Mouse (Mus musculus): ENCODE data around the gene Snf8.

Snf8 gene

DNA sequence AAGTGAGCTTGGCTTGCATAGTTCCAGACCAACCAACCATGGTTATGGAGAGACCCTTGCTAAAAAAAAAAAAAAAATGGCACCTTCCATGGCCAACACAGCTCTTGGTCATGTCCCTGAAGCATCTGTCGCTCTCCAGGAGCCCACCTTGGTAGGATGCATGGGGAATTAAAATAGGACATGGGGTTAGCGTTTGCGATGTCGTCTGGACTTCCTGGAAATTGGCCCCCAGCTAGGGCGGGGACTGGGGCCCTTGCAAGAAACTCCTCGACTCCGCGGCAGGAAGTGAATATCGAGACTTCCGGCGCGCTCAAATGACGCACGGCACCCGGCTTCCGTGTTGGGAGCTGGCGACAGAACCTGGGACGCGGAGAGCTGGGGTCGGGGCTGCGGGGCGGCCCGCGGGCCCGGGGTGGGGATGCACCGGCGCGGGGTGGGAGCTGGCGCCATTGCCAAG lies at the start of gene Snf8:
TSS of gene Snf8 (plus strand) at position 290 of the 457 bp plus-strand sequence.
- in situ Hi-C loops (cut with MboI, MseI) = no loop called here

- in situ Hi-C loops (cut with MboI, MseI) = loop anchor here (25.0 kb wide), 1 partner anchor 249 kb away; no protein-coding TSS in a partner anchor
These were observed 46.7 kb upstream of the Snf8 start for GRCm38 (mm10) chr11:95987854-95988447.

- in situ Hi-C loops (cut with MboI, MseI) = loop anchor here (25.0 kb wide), 1 partner anchor 249 kb away; no protein-coding TSS in a partner anchor
These were observed 46.2 kb upstream of the Snf8 start for GRCm38 (mm10) chr11:95988533-95988932.

DNA sequence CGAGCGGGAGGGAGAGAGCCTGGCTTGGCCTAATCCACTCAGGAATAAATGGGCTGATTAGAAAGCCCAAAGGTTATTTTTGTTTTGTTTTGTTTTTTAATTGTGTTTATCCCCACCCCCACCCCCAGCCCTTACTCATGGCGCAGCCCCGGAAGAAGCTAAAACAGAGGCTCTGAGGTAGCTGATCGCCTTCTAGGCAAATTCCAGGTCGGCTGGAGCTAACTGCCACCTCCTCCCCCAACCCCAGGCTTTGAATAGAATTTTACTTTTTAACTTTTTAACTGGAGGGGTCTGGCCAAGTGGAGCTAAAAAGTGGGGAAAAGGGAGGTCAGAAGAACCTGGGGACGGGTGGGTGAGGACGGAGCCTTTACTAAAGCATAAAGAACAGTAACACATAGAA lies 44.8 kb upstream of the Snf8 start:
- in situ Hi-C loops (cut with MboI, MseI) = loop anchor here (25.0 kb wide), 1 partner anchor 247 kb away; no protein-coding TSS in a partner anchor

DNA sequence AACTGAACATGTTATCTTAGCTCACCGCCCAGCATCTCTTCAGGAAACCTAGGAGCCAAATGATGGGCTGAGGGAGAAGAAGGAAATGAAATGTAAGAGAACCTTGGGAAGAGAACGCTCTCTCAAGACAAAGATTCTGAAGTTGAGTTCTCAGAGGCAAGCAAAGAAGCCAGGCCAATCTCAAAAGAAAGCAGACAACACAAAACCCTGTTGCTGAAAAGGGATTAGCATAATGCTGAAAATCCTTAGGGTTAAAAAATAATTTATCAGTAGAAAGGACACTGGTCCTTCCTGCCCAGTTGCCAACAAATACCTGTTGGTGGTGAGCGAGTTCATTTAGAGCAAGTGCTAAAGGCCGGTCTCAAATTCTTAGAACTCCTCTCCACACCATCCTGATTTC lies 44.3 kb upstream of the Snf8 start:
- in situ Hi-C loops (cut with MboI, MseI) = loop anchor here (25.0 kb wide), 1 partner anchor 247 kb away; no protein-coding TSS in a partner anchor

- in situ Hi-C loops (cut with MboI, MseI) = loop anchor here (25.0 kb wide), 1 partner anchor 246 kb away; no protein-coding TSS in a partner anchor
These were observed 43.6 kb upstream of the Snf8 start for GRCm38 (mm10) chr11:95990886-95991708.

- in situ Hi-C loops (cut with MboI, MseI) = loop anchor here (25.0 kb wide), 1 partner anchor 243 kb away; no protein-coding TSS in a partner anchor
These were observed 40.5 kb upstream of the Snf8 start for GRCm38 (mm10) chr11:95994151-95994550.

GRCm38 (mm10) chr11:96003100-96003900 lies 31.4 kb upstream of the Snf8 start:
- in situ Hi-C loops (cut with MboI, MseI) = loop anchor here (10.0 kb wide), 1 partner anchor 1232 kb away; no protein-coding TSS in a partner anchor

GRCm38 (mm10) chr11:96003969-96004792 lies 30.5 kb upstream of the Snf8 start:
- in situ Hi-C loops (cut with MboI, MseI) = loop anchor here (10.0 kb wide), 1 partner anchor 1231 kb away; no protein-coding TSS in a partner anchor

- in situ Hi-C loops (cut with MboI, MseI) = loop anchor here (10.0 kb wide), 1 partner anchor 1230 kb away; no protein-coding TSS in a partner anchor
These were observed 29.8 kb upstream of the Snf8 start for GRCm38 (mm10) chr11:96004793-96005402.

DNA sequence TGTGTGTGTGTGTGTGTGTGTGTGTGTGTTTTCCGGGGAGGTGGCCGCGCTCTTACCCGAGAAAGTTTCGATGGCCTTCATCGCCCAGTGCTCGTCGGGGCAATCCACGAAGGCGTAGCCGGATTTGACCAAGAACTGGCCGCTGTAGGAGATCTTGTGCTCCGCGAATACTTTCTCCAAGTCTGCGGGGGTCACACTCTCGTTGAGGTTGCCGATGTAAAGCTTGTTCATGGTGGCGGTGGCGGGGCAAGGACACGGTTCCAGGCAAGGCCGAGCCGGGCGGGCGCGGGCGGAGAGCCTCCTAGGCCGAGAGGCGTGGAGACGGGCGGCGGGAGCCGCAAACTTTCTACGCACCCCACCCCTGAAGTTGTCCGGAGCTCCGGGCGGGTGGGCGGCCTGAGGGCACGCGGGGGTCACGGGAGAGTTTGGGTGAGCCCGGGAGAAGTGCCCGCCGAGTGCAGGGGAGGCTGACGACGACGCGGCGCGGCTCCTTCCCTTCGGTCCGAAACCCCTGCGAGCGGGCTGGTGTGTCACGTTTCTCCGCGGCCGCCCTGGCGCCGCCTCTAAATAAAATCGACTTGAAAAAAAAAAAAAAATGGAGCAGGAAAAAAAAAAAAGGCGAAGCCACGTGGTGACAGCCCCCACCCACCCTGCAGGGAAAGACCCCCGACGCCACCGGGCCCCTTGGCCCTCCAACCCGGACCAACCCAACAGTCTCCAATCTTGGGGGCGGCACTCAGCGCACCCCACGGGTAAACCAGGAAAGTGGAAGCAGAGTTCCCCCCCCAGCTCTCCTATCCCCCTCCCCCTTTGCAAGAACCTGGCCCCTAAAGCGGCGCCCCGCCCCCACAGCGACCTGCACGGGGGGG lies 29.0 kb upstream of the Snf8 start, which contains the start of gene Igf2bp1:
TSS of gene Igf2bp1 (minus strand) at position 538 of the 869 bp plus-strand sequence.
- in situ Hi-C loops (cut with MboI, MseI) = loop anchor here (10.0 kb wide), 1 partner anchor 1229 kb away; no protein-coding TSS in a partner anchor

DNA sequence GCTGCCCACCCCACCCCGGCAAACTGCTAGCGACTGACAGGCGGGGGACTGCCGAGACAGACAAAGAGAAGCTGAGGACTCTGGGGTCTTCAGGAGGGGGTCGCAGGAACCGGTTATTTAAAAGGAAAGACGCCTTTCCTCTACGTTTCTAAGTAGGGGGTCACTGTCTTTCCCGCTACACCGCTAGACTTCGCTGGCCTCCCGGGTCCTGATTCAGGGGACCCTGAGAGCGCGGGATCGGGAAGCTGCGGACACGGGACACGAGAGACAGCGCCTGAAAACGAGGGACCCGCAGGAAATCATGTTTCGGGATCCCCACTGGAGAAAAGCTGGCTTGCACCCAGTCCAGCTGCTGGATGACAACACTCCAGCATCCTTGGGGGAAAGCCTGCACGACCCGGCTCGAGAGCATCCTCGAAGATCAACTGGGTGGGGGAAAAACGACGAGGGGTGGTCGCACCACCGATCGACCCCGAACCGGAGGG lies 28.3 kb upstream of the Snf8 start:
- in situ Hi-C loops (cut with MboI, MseI) = loop anchor here (10.0 kb wide), 1 partner anchor 1228 kb away; no protein-coding TSS in a partner anchor

DNA sequence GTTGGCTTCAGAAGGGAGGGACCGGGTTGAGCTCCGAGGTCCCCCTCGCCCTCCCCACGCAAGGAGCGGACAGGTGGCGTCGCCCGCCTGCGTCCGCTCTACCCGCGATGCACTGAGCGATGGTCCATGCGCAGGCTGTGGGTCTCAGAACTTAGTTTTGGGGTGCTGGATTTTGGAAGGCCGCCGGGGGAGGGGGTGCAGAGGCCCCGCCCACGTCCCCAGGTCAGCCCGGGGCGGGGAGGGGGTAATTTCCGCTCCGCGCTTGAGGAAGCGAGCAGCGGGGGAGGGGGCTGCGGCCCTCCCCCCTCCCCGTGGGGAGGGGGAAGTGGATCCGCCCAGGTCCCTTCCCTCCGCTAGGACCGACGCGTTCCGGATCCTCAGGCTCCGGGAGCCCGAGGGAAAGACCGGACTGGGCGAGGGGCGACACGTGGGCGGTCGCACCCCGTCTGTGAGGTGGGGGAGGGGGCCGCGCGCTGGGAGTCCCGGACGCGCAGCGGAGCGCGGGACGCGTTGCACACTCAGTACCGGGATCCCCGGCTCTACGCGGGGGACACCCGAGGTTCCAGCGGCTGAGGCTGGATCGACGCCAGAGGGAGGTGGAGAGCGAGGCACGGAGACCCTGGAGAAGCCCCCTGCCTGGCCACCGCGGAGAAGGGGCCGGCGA lies 27.7 kb upstream of the Snf8 start:
- in situ Hi-C loops (cut with MboI, MseI) = loop anchor here (10.0 kb wide), 1 partner anchor 1228 kb away; no protein-coding TSS in a partner anchor

DNA sequence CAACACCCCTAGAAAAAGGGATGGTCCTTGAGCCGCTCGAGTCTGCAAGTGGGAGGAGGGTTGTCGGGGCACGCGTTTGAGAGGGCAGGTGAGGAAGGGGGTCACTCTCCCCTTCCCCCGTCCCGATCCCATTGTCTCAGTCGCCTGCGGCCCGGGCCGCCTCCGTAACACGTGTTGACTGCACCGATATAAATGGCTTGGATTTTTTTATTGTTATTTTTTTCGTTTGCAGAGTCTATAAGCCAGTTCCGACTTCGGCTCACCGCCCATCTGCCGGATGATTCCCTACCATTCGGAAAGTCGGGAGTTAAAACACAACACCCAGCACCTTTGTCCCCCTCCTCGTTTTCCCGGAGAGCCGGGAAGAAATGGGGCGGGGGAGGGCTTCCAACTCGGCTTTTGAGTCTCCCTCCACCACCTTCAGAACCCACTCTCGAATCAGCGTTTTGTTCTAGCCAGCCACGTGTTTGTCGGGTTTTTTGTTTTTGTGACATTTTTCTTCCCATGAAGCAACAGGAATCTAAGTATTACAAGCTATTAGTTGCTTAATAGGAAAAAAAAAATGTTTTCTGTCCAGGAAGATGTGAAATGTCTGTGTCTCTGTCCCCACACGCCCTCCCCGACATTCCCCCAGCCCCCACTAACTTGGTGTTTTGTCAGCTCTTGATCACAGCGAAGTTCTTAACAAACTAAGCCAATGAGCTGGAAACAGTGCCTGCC lies 27.0 kb upstream of the Snf8 start:
- in situ Hi-C loops (cut with MboI, MseI) = loop anchor here (10.0 kb wide), 1 partner anchor 1227 kb away; no protein-coding TSS in a partner anchor

GRCm38 (mm10) chr11:96008827-96009226 lies 25.9 kb upstream of the Snf8 start:
- in situ Hi-C loops (cut with MboI, MseI) = loop anchor here (10.0 kb wide), 1 partner anchor 1226 kb away; no protein-coding TSS in a partner anchor

DNA sequence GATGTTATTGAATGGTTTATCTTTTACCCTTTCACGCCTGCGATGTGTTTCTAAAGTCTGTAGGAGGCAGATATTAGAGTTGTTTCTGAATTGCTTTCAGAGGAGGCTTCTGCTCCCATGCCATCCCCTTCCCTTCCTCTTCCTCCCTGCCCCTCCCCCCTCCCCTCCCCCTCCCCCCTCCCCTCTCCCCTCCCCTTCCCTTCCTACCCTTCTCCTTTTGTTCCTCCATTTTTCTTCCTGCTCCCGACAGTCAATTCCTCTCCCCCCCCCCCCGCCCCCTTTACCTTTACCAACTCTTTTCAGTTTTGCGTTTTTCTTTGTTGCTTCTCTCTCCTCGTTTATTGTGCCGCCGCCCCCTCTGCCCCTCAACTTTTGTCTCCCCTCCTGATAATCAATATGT lies 22.7 kb upstream of the Snf8 start:
- in situ Hi-C loops (cut with MboI, MseI) = no loop called here

DNA sequence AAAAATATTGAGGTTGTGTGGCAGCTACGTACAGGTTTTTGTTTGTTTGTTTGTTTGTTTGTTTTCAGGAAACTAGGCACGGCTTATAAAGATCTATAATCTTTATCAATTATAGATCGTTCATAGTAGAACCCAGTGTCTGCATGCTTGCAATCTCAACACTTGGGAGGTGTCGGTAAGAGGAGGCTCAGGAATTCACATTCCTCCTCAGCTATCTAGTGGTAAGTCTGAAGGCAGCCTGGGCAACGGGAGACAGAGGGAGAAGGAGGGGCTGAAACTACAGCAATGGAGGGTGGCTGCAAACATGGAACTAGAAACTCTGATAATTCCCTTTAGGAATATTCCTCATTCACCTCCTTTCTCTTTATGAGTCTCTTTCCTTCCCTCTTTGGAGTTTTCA lies 19.3 kb upstream of the Snf8 start:
- in situ Hi-C loops (cut with MboI, MseI) = no loop called here
